Mouse (Mus musculus) liver, adult 2 months (tissue): Measurements from ENCODE around the gene Tln2.

Experiments
- CTCF ChIP-seq: fragments of 200-500 bp; IDR thresholded peaks from 2 replicates; pipeline ENCODE4 v1.5.1; 2011; ENCODE audit warnings: low read depth, low read length, control low read depth
- POLR2A ChIP-seq: fragments of 200-500 bp; IDR thresholded peaks from 2 replicates; pipeline ENCODE4 v1.6.1; 2011; ENCODE audit warnings: low read length, control low read depth; ENCODE audit not compliant: insufficient read depth; ENCODE audit errors: extremely low read depth

DNA sequence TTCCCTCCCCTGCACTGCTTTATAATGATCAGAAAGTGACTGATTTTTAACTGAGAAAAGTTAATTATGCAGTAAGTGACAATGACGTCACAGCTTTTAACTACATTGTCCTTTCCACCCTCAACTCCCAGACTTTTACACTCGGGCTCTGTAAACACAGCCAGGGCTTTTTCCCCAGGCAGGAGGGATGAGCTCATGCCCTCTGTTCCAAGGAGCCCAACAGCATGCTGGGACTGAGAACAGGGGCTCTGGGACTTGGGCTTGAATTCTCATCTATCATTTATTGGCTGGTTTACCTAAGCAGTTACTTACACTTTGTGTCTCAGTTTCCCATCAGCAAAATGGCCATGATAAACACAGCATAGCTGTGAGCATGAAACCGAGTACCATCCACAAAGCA, 259.2 kb downstream of the Tln2 start:
- no peak for TF ChIP-seq CTCF
- no peak for TF ChIP-seq POLR2A
